Mouse (Mus musculus) bone marrow, adult 2 months (tissue): ENCODE data around the gene Ltn1. TPM values are rescaled to one million over a fixed set of nuclear protein-coding genes. Genes with fewer than 3 reads are reported as not detected.
A peak's percentile ranks its signal among the peaks of the same experiment; 100 is the strongest.

Experiments
- H3K27ac ChIP-seq: fragments of 200-500 bp; 2 replicates; pipeline ENCODE4 v1.5.1; 2012; ENCODE audit warnings: low read depth, mild to moderate bottlenecking, control low read depth, inconsistent platforms, low read length; ENCODE audit not compliant: control insufficient read depth, poor library complexity, insufficient read depth
- H3K4me1 ChIP-seq: fragments of 200-500 bp; 2 replicates; pipeline ENCODE4 v1.6.1; 2011; ENCODE audit warnings: low read length; ENCODE audit not compliant: control insufficient read depth, insufficient read depth
- H3K4me3 ChIP-seq: fragments of 200-500 bp; replicated peaks from 2 replicates; pipeline ENCODE3; 2011; ENCODE audit warnings: mild to moderate bottlenecking, low read depth, low read length, control low read depth; ENCODE audit not compliant: control insufficient read depth
- CTCF ChIP-seq: fragments of 200-500 bp; IDR thresholded peaks from 2 replicates; pipeline ENCODE4 v1.5.1; 2011; ENCODE audit warnings: low read length, control low read depth; ENCODE audit not compliant: control insufficient read depth, insufficient read depth
- POLR2A ChIP-seq: fragments of 200-500 bp; IDR thresholded peaks from 2 replicates; pipeline ENCODE4 v1.6.1; 2011; ENCODE audit warnings: low read depth, mild to moderate bottlenecking, control low read depth, low read length, borderline replicate concordance; ENCODE audit not compliant: control insufficient read depth
- WGBS: fragments of 180-500 bp; shearing (Covaris S2); methylation state at CpG from one replicate; pipeline ENCODE4 v1.1.7; 2018; 5-methylcytosine and 5-hydroxymethylcytosine counted together
- polyA plus RNA-seq: library from polyadenylated mRNA; stranded (reverse); fragments of >200 nt; gene quantifications from 2 replicates; pipeline ENCODE4 v1.2.4, GENCODE M21; 2011; ENCODE audit warnings: low replicate concordance; ENCODE audit not compliant: missing spikeins, insufficient read depth, insufficient read length

Gene Ltn1
- polyA plus RNA-seq, 1 experiment: 6.9 TPM

DNA sequence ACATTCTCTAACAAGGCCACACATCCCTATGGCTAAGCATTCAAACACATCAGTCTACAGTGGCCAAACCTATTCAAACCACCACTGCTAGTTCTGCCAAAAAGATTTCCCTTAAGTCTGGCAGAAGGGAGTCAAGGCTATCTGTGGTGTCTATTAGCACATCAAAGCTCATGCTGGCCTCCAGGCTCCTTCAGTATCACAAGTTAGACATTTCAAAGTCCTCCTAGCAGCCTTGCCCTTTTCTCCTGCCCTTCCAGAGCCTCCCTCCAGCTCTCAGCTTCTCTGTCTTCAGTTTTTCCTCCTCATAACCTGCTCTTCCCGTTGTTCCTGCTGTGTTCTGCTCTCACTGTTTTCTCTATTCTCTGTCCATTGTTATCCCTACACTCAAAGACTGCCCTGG is 11.7 kb upstream of the Ltn1 start:
- H3K4me3 ChIP-seq: no peak overlapping the region

DNA sequence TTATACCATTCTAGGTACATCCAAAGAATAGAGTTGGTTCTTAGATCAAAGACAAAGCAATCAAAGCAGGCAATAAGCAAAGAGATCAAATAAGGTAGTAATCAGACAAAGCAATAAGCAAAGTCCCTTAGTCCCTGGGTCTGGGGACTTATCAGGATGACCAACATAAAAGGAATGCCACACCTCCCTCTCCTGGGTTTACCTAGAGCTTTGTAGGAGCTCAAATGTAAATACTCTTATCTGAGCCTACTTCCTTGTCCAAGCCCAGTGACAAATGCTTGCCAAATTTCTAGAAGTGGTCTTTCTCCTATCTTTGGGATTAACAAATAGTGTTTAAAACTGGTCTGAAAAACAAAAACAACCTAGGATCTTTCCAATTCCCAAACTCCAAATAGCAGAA is 10.8 kb upstream of the Ltn1 start:
- H3K27ac ChIP-seq: no peak overlapping the region
- H3K4me1 ChIP-seq: peaks cover 1% of the 10 kb centered on the region; the same call in 1 of the 2 replicates
- no peak overlapping the region for H3K4me3 ChIP-seq
- TF ChIP-seq CTCF (no peak), POLR2A (no peak)

More for the DNA sequence above, 11.7 kb upstream of the Ltn1 start:
- TF ChIP-seq CTCF (no peak), POLR2A (no peak)
- 32% methylated on average over 1 of the region's 1 CpGs for WGBS
- Histone ChIP-seq H3K4me1 (peaks cover 1% of the 10 kb centered on the region; the same call in 1 of the 2 replicates), H3K27ac (no peak overlapping the region)

- 48% methylated on average over 5 of the region's 5 CpGs for WGBS
- Histone ChIP-seq H3K27ac (no peak overlapping the region), H3K4me3 (no peak overlapping the region), H3K4me1 (peaks cover 1% of the 10 kb centered on the region; the same call in 1 of the 2 replicates)
- TF ChIP-seq POLR2A: no peak
- no peak for TF ChIP-seq CTCF
Measured at GRCm38 (mm10) chr16:87442291-87442690, 9.9 kb upstream of the Ltn1 start.

DNA sequence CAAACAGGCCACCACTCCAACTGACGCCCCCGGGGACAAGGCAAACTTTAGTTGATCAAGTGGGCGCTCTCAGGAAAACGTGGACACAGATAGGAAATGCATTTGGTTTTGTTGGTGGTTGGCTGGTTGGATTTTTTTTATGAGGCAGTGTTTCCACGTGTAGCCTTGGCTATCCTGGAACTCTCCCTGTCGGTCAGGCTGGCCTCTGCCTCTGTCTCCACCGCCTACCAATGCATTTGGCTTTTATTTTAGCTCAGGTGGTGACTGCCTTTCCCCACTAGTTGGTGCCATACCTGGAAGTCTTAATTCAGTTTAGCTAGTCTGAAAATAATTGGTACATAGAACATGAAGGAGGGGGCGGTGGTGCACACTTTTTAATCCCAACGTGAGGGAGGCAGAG is 8.7 kb upstream of the Ltn1 start:
- no peak overlapping the region for H3K27ac ChIP-seq
- H3K4me3 ChIP-seq: peak overlapping the region; percentile 93
- TF ChIP-seq POLR2A: no peak
- TF ChIP-seq CTCF: no peak
- peaks cover 1% of the 10 kb centered on the region; the same call in 1 of the 2 replicates for H3K4me1 ChIP-seq
- WGBS: 4% methylated on average over 9 of the region's 9 CpGs

DNA sequence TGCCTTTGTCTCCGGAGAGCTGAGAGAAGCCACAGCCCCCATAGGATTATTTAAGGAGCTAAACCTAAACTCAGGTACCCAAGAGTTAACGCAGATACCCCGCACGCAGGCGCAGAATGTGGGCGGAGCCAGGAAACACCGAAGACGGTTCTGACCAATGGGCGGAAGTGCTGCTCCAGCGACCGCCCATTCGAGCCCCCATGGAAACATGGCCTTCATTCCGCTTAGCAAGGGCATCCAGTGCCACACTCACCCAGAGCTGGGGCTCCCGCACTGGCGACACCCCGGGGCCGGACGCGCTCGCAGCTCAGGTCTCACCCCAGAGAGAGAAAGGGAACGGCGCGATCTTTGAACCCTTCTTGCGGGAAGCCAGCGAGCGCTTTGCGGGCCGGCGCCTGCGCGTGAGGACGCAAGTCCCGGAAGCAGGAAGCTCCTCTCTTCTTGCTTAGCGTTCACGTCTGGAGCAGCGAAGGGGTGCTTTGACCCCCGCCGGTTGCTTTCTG is 7.8 kb upstream of the Ltn1 start, which contains the start of gene Rwdd2b:
TSS of gene Rwdd2b (minus strand) at position 390 of the 503 bp plus-strand sequence.
- WGBS: under 1% methylated on average over 38 of the region's 38 CpGs
- TF ChIP-seq POLR2A: peak; percentile 70; the same call in 1 of the 2 replicates
- no peak for TF ChIP-seq CTCF
- peak within 1 kb of the TSS; percentile 91 for H3K27ac ChIP-seq
- peaks cover 1% of the 10 kb centered on the region; the same call in 1 of the 2 replicates for H3K4me1 ChIP-seq
- H3K4me3 ChIP-seq: peak within 1 kb of the TSS; percentile 93

GRCm38 (mm10) chr16:87438697-87439096 is 6.3 kb upstream of the Ltn1 start:
- Histone ChIP-seq H3K4me3 (no peak overlapping the region), H3K4me1 (peaks cover 1% of the 10 kb centered on the region; the same call in 1 of the 2 replicates), H3K27ac (no peak overlapping the region)
- WGBS: 87% methylated on average over 8 of the region's 8 CpGs
- TF ChIP-seq CTCF: no peak
- no peak for TF ChIP-seq POLR2A

- WGBS: 94% methylated on average over 21 of the region's 21 CpGs
- TF ChIP-seq POLR2A (no peak), CTCF (no peak)
- no peak overlapping the region for H3K4me3 ChIP-seq
- no peak overlapping the region for H3K27ac ChIP-seq
- H3K4me1 ChIP-seq: peaks cover 1% of the 10 kb centered on the region; the same call in 1 of the 2 replicates
Measured at GRCm38 (mm10) chr16:87437096-87437495, 4.7 kb upstream of the Ltn1 start.

DNA sequence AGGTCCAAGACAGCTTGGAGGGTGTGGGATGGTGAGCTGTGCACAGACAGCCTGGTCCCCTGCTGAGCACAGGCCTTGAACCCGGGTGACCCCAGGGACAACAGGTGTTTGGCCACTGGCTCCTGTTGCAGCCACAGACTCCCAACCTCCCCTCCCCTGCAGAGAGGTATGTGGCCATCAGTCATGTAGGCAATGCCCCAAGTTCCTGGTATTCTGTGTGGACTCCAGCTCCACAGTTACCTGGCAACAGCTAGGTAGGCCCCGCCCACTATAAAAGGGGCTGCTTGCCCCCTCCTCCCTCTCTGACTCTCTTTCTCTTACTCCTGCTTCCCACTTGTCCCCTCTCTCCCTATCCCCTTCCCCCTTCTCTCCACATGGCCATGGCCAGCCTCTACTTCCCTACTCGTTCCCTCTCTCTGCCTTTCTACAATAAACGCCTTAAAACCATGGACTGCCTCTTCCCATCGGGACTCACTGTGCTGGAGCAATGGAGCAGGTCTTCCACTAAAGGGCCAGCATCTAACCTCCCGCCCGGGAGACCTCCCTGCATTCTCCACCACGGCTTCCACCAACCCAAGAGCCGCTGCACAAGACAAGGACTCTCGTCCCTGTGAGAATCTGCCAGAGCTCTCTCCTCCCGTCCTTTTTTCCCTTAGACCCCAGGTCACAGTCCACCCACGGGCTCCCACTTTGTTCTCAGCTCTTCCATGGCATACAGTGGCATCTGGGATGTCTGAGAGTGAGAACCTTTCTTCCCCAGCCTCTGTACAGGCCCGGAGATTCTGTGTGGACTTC is 3.2 kb upstream of the Ltn1 start:
- Histone ChIP-seq H3K4me3 (no peak overlapping the region), H3K27ac (no peak overlapping the region), H3K4me1 (no peaks in the 10 kb centered on the region; the same call in 1 of the 2 replicates)
- TF ChIP-seq CTCF (no peak), POLR2A (no peak)
- WGBS: 86% methylated on average over 13 of the region's 13 CpGs
